Mouse (Mus musculus): ENCODE data around the gene Fabp3.

The Fabp3 gene

GRCm38 (mm10) chr4:130294513-130294912, 13.9 kb upstream of the Fabp3 start:
- DNase-seq (ENCODE audit: low read depth): no peak

GRCm38 (mm10) chr4:130295047-130295745, 13.2 kb upstream of the Fabp3 start:
- no peak for DNase-seq (ENCODE audit: low read depth)

GRCm38 (mm10) chr4:130296243-130296965, 12.0 kb upstream of the Fabp3 start:
- no peak for DNase-seq (ENCODE audit: low read depth)

GRCm38 (mm10) chr4:130297123-130297529, 11.3 kb upstream of the Fabp3 start:
- peak; percentile 69 for DNase-seq (ENCODE audit: low read depth)

GRCm38 (mm10) chr4:130298877-130299628, 9.3 kb upstream of the Fabp3 start:
- no peak for DNase-seq (ENCODE audit: low read depth)

- no peak for DNase-seq (ENCODE audit: low read depth)
Observed at GRCm38 (mm10) chr4:130299629-130300018, 8.8 kb upstream of the Fabp3 start.

- DNase-seq (ENCODE audit: low read depth): no peak
Observed at GRCm38 (mm10) chr4:130302285-130302870, 6.0 kb upstream of the Fabp3 start.

GRCm38 (mm10) chr4:130304746-130305145, 3.6 kb upstream of the Fabp3 start:
- DNase-seq (ENCODE audit: low read depth): no peak

- no peak for DNase-seq (ENCODE audit: low read depth)
Observed at GRCm38 (mm10) chr4:130306796-130307630, 1.4 kb upstream of the Fabp3 start.

- no peak for DNase-seq (ENCODE audit: low read depth)
Observed at GRCm38 (mm10) chr4:130307851-130308230, 554 bp upstream of the Fabp3 start.

GRCm38 (mm10) chr4:130309254-130309653, 859 bp downstream of the Fabp3 start:
- no peak for DNase-seq (ENCODE audit: low read depth)

GRCm38 (mm10) chr4:130312526-130312925, 4.1 kb downstream of the Fabp3 start:
- DNase-seq (ENCODE audit: low read depth): no peak

GRCm38 (mm10) chr4:130313552-130313951, 5.2 kb downstream of the Fabp3 start:
- DNase-seq (ENCODE audit: low read depth): no peak

- DNase-seq (ENCODE audit: low read depth): no peak
Observed at GRCm38 (mm10) chr4:130315771-130316527, 7.6 kb downstream of the Fabp3 start.

GRCm38 (mm10) chr4:130316691-130317090, 8.3 kb downstream of the Fabp3 start:
- DNase-seq (ENCODE audit: low read depth): no peak

- no peak for DNase-seq (ENCODE audit: low read depth)
Observed at GRCm38 (mm10) chr4:130318122-130318521, 9.7 kb downstream of the Fabp3 start.

GRCm38 (mm10) chr4:130319564-130319963, 11.2 kb downstream of the Fabp3 start:
- no peak for DNase-seq (ENCODE audit: low read depth)

GRCm38 (mm10) chr4:130321640-130322039, 13.2 kb downstream of the Fabp3 start:
- DNase-seq (ENCODE audit: low read depth): no peak

GRCm38 (mm10) chr4:130322567-130322966, 14.2 kb downstream of the Fabp3 start:
- no peak for DNase-seq (ENCODE audit: low read depth)

- no peak for DNase-seq (ENCODE audit: low read depth)
Observed at GRCm38 (mm10) chr4:130323165-130323564, 14.8 kb downstream of the Fabp3 start.

- DNase-seq (ENCODE audit: low read depth): no peak
Observed at GRCm38 (mm10) chr4:130323607-130324006, 15.2 kb downstream of the Fabp3 start.
